Mouse (Mus musculus) testis, postnatal 10 days (tissue): ENCODE data around the gene Slc36a2.

Experiments
- DNase-seq: peaks from one replicate; pipeline ENCODE4 v3.0.0; 2021; ENCODE audit warnings: low spot score

Slc36a2 gene

GRCm38 (mm10) chr11:55183124-55183523 lies 1.8 kb downstream of the Slc36a2 start:
- DNase-seq: no peak

DNA sequence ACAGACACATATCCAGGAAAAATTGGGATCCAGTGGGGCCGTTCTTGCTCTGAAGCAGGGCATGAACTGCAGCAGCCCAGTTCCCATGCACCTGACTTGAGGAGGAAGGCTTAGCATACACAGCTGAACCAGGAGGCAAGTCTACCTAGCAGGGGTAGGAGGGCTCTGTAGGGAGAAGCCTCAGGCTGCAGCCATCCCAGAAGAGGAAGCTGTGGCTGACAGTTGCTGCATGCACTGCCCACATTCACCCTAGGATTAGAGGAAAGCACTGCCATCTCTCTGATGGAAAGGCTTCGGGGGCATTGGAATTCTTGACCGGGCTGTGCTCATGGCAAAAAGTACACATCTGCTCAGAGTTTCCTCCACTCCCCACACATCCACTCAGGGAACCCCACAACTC lies 5.0 kb downstream of the Slc36a2 start:
- DNase-seq: no peak

GRCm38 (mm10) chr11:55178830-55179229 lies 6.0 kb downstream of the Slc36a2 start:
- DNase-seq: no peak

DNA sequence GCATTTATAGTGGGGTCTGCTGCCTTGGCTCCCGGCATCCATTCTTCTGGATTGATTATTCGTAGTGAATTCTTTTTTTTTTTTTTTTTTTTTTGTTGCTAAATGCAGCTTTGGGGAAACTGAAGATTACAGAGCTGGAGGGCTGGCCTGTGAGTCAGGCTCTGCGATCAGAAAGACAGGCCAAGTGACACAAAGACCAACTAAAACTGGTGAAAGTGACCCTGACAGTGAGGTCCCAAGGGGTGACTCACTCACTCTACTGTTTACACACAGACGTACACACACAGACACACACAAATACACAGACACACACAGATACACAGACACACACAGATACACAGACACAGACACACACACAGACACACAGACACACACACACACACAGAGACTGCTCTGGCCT lies 14.4 kb downstream of the Slc36a2 start:
- no peak for DNase-seq

- no peak for DNase-seq
Measured at GRCm38 (mm10) chr11:55168914-55169313, 16.0 kb downstream of the Slc36a2 start.

- DNase-seq: no peak
Measured at GRCm38 (mm10) chr11:55168504-55168903, 16.4 kb downstream of the Slc36a2 start.

GRCm38 (mm10) chr11:55165748-55166147 lies 19.1 kb downstream of the Slc36a2 start:
- no peak for DNase-seq

DNA sequence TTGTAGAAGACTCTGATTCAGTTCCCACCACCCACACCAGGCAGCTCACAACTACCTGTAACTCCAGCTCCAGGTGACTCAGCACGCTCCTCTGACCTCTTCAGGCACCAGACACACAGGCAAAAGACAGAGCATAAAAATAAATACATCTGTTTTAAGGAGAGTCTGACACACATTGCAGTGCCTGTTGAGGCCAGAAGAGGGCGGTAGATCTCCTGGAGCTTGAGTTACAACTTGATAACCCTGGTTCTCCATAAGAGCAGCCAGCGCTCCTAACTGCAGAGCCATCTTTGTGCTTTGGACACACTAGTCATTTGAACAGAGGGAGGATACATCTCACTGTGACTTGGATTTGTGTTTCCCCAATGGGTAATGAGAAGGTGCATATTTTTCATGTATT lies 20.2 kb downstream of the Slc36a2 start:
- DNase-seq: peak; percentile 71

GRCm38 (mm10) chr11:55162670-55163069 lies 22.2 kb downstream of the Slc36a2 start:
- peak; percentile 83 for DNase-seq

DNA sequence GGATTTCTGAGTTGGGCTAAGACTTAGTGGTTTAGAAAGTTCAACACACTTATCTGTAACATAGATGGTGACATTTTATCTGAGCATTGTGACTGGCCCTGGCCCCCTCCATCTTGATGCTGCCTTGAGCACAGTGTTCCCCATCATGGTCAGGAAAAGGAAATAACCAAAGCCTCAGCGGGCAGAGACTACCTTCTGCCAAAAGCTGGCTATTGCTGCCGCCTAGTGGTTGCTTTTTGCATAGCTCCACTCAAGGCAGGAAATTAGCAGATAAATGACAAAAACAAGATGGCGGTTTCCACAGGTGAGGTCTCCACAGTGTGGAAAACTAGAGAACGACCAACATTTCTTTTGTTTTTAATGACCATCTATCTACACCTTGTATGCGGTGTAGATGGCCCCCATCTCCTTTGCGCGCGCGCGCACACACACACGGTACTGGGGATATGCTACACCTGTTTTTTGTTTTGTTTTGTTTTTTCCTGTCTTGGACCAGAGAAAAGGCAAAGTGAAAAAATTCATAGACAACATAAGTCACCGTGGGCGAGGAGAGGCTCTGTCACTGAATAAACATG lies 26.0 kb downstream of the Slc36a2 start:
- DNase-seq: peak; percentile 92

DNA sequence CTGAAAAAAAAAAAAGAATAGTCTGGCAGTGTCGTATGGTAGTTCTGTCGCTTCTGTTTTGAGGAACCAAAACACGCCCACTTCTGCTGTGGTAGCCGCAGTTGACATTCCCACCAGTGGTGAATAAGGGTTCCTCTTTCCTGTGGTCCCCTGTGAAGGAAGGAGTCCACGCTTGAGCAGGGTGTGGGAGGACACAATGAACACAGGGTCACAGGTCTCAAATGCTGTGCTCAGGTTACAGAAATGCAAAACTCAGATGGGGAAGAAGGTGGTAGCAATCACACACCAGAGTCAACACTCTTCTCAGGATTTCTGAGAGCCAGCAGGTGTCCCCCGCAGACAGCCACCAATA lies 29.8 kb downstream of the Slc36a2 start:
- no peak for DNase-seq

DNA sequence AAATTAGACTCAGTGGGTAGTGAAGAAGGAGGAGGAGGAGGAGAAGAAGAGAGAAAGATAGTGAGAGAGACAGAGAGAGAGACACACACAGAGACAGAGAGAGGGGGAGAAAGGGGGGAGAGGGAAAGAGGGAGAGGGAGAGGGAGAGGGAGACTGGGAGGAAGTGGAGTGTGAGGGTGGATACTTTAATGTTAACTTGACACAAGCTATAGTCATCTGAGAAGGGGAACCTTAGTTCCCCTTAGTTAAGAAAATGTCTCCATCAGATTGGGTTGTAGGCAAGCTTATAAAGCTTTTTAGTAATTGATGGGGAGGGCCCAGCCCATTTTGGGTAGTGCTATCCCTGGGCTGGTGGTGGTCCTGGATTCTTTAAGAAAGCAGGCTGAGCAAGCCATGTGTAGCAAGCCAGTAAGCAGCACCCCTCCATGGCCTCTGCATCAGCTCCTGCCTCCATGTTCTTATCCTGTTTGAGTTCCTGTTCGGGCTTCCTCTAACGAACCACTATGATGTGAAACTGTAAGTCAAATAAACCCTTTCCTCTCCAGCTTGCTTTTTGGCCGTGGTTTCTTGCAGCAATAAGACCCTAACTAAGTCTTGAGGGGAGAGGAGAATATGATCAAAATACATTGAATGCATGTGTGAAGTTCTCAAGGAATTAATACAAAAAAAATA lies 30.3 kb downstream of the Slc36a2 start:
- DNase-seq: no peak

DNA sequence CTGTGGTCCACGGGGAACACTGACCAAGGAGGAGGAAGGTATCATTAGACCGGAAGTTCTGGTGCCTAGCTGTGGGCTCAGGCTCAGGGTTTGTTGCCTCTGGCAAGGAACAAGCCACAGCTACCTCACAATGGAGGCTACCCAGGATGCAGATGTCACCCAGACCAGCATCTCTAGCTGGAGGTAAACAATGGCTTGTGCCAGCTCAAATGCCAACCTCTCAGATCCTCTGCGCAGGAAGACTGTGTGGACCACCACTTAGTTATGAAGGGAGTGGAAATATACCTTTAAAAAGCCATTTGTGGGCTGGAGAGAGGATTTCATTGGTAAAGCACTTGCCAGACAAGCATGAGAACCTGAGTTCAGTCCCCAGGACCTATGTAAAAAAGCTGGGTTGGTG lies 33.3 kb downstream of the Slc36a2 start, which contains the start of gene Slc36a3:
Slc36a3 (minus strand) TSS at position 101 of the 400 bp plus-strand sequence.
- no peak for DNase-seq

- DNase-seq: no peak
Measured at GRCm38 (mm10) chr11:55148461-55148860, 36.4 kb downstream of the Slc36a2 start.

GRCm38 (mm10) chr11:55147423-55147822 lies 37.5 kb downstream of the Slc36a2 start:
- no peak for DNase-seq

DNA sequence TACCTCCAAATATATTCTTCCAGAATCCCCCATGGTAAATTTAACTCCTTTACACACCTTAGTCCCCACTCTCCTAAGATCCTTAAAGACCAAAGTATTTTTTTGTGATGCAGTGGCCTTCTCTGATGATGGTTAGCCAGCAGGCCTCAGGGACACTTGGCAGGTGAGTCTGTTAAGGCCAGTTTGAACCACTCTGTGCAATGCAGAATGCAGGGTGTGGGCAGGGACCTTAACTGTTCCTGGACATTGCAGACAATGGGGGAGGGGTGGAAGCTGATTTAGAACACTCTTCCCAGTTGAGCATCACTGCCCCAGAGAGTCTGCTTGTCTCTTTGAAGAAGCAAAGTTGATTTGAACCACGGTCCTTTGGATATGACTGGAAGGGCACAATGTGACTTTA lies 38.0 kb downstream of the Slc36a2 start:
- no peak for DNase-seq

DNA sequence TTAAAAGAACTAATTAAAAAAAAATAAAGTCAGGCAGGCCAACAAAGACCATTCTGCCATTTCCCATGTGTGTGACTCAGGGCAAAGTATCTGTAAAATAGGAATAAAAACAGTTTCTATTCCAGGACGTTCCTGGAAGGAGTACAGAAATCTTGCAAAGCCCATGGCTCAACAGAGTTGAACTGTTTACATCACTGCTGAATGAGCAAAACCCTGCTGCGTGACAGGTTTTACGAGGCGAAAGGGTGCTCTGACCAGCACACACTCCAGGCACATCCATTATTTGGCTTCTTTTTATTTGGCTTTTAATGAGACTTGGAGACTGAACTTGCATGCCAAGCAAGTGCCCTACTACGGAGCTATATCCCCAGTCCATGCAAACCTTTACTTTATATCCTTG lies 40.9 kb downstream of the Slc36a2 start:
- no peak for DNase-seq

GRCm38 (mm10) chr11:55141502-55141901 lies 43.4 kb downstream of the Slc36a2 start:
- DNase-seq: no peak

DNA sequence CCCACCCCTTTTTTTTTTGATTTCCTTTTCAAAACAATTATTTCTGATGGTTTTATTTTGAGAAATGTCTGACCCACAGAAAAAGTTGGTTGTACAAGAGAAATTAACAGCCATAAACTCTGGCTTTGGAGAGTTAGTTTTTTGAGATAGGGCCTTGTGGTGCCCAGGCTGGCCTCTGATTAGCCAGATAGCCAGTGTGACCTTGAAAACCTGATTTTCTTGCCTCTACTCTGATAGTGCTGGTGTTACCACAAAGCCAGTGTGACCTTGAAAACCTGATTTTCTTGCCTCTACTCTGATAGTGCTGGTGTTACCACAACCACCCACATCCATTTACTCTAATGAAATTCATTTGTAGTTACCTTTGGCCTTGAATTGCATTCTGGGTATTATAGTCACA lies 47.2 kb downstream of the Slc36a2 start:
- DNase-seq: no peak

DNA sequence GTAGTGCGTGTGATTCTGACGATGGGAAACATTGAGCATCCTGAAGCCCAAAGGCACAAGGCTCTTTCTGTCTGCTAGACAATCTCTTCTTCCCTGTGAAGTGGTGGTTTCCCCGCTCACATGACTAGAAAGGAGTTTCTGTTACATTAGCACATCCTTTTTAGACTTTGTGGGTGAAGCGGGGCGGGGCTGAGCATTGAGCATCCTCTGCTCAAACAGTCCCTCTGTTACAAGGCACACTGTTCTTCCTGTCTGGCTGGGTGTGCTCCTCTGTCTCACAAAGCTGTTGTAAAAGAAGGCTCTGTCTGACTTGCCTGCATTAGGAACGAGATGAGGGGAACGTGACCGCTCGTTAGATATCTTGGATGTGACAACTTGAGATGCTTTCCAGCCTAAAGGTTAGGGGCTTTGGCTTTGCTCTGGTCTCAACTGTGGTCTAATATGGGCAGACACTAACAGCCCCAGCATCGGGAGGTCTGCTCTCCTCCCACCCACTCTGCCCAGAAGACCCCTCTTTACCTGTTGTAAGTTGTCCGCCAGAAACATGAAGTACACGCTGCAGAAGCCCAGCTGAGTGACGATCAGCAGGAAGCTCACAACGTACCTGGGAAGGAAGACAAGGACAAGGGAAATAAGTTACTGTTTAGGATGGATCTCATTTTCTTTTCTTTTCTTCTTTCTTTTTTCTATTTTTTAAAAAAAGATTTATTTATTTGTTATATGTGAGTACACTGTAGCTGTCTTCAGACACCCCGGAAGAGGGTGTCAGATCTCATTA lies 47.9 kb downstream of the Slc36a2 start:
- no peak for DNase-seq

GRCm38 (mm10) chr11:55134871-55135270 lies 50.0 kb downstream of the Slc36a2 start:
- DNase-seq: no peak

DNA sequence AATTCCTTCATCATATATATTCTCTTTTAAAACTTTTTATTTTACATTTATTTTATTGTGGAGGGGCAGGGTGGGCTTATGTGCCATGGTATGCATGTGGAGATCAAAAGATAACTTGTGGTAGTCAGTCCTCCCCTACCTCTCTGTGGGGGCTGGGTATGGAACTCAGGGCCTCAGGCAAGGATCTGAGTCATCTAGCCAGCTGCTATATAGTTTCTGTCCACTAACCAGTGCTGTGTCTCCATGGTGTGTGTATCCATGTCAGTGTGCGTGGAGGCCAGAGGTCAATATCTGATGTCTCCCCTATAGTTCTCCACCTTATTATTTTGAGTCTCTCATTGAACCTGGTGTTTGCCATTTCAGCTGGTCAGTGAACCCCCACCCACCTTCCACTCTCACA lies 50.5 kb downstream of the Slc36a2 start:
- no peak for DNase-seq

GRCm38 (mm10) chr11:55133204-55133603 lies 51.7 kb downstream of the Slc36a2 start:
- no peak for DNase-seq
